In genomic region chr1:36474646-36475045, GRCm38 (mm10) we compare ENCODE assay signal across 10 mouse cellular contexts. TPM values are rescaled to one million over a fixed set of nuclear protein-coding genes. Genes with fewer than 3 reads are reported as not detected.
DNase-seq lines count a peak whose midpoint lies in the region; ATAC-seq and TF ChIP-seq lines count a peak whose summit lies in the region.
"Had no signal": no experiment of that assay in that cellular context is flagged by ENCODE, and none has a peak within 500 bp of the region (broad histone marks: within the 10 kb centered on the region; RNA-seq: fewer than 3 reads in every experiment).

No protein-coding gene starts in this region.

- H3K27ac ChIP-seq in left cerebral cortex, adult 2 months, result no peak overlapping the region
- no peak overlapping the region for H3K27ac ChIP-seq in forebrain, embryonic 12.5 days
- H3K27ac ChIP-seq in neural tube, embryonic 12.5 days, result no peak overlapping the region
- H3K27ac ChIP-seq: macrophage had no signal

- peak overlapping the region; percentile 29 for H3K4me3 ChIP-seq in left cerebral cortex, adult 2 months
- no peak overlapping the region for H3K4me3 ChIP-seq in forebrain, embryonic 12.5 days (replicated peaks)
- no peak overlapping the region for H3K4me3 ChIP-seq in neural tube, embryonic 12.5 days

- H3K27me3 ChIP-seq in forebrain, embryonic 12.5 days, result no peaks in the 10 kb centered on the region
- 0 out of 2 replicates have a peak, but pooled peaks cover 5% of the 10 kb centered on the region for H3K27me3 ChIP-seq in neural tube, embryonic 12.5 days (replicated peaks)

- no peak overlapping the region for H3K9ac ChIP-seq in forebrain, embryonic 12.5 days
- H3K9ac ChIP-seq in neural tube, embryonic 12.5 days, result no peak overlapping the region

- no peaks in the 10 kb centered on the region for H3K36me3 ChIP-seq in forebrain, embryonic 12.5 days (replicated peaks)
- no peaks in the 10 kb centered on the region for H3K36me3 ChIP-seq in neural tube, embryonic 12.5 days

- no peak for TF ChIP-seq CTCF in left cerebral cortex, adult 2 months (IDR thresholded peaks at IDR 0.05)

- whole genome bisulfite sequencing in forebrain, embryonic 12.5 days, result 79% methylated on average over 3 of the region's 3 CpGs
- 70% methylated on average over 3 of the region's 3 CpGs for WGBS in neural tube, embryonic 12.5 days

- ATAC-seq in forebrain, embryonic 12.5 days (ENCODE audit: low FRiP score), result no peak
- no peak for ATAC-seq in neural tube, embryonic 12.5 days (ENCODE audit: low FRiP score, low read depth)
- no peak for ATAC-seq in activated CD4-positive, CD25-positive, alpha-beta regulatory T cell, adult 4 months

- no peak for DNase-seq in left cerebral cortex, adult 2 months (ENCODE audit: extremely low spot score in 1 of 2, low spot score in 2 of 2)
- no peak for DNase-seq in left cerebral cortex, postnatal 14 days (ENCODE audit: low spot score in 2 of 2)
- DNase-seq in kidney, postnatal 10 days, result peak; percentile 55
- DNase-seq in gastrocnemius, postnatal 36 days, result no peak
- no peak for DNase-seq in layer of hippocampus, adult 8-10 months (ENCODE audit: low spot score in 2 of 2)

- intact Hi-C loops in left cerebral cortex, adult 2 months (cut with DNase I), result no loop called here
- intact Hi-C loops in left cerebral cortex, postnatal 14 days (cut with DNase I), result no loop called here
- intact Hi-C loops in gastrocnemius, postnatal 36 days (cut with DNase I), result no loop called here

- no peaks in the 10 kb centered on the region for H3K9me3 ChIP-seq in forebrain, embryonic 12.5 days
- no peaks in the 10 kb centered on the region for H3K9me3 ChIP-seq in neural tube, embryonic 12.5 days
- H3K9me3 ChIP-seq: G1E had no signal

- peaks cover 57% of the 10 kb centered on the region for H3K4me1 ChIP-seq in forebrain, embryonic 12.5 days
- peaks cover 47% of the 10 kb centered on the region for H3K4me1 ChIP-seq in neural tube, embryonic 12.5 days

- peak overlapping the region; percentile 66 for H3K4me2 ChIP-seq in forebrain, embryonic 12.5 days
- H3K4me2 ChIP-seq in neural tube, embryonic 12.5 days (replicated peaks), result peak overlapping the region; percentile 65

RNA-seq across cellular contexts. Expression of gene Cnnm4, which starts 3.2 kb away (rescaled TPM):
- total RNA-seq in left cerebral cortex, adult 2 months (2021), result 10 to 100 TPM; 13.2 to 13.8 TPM
- 10 to 100 TPM; 12.6 to 13.5 TPM for total RNA-seq in left cerebral cortex, postnatal 14 days (2021)
- 9.9 and 11.3 TPM in 2 replicates for polyA plus RNA-seq in forebrain, embryonic 12.5 days (2016; fragmentation: Nextera tagmentation; extraction: Ambion mirVana)
- 10.1 and 10.6 TPM in 2 replicates for polyA plus RNA-seq in neural tube, embryonic 12.5 days (2016; fragmentation: Nextera tagmentation; extraction: Ambion mirVana)
- polyA plus RNA-seq in activated CD4-positive, CD25-positive, alpha-beta regulatory T cell, adult 4 months (2017; shearing (Covaris generic)), result 10 to 100 TPM in 1 of 2 experiments, 1 to 10 TPM in 1; 9.0 to 10.4 TPM
- 1 to 10 TPM; 7.0 to 7.1 TPM for total RNA-seq in gastrocnemius, postnatal 36 days (2021)
- 10 to 100 TPM; 14.8 to 17.9 (median 16.2) TPM for total RNA-seq in layer of hippocampus, adult 8-10 months (2022)

RNA-seq across cellular contexts. Expression of gene Lman2l, which starts 29.6 kb away (rescaled TPM):
- total RNA-seq in left cerebral cortex, adult 2 months (2021), result 10 to 100 TPM; 43.5 to 51.0 TPM
- total RNA-seq in left cerebral cortex, postnatal 14 days (2021), result 10 to 100 TPM; 37.4 to 41.7 TPM
- 67.1 and 71.4 TPM in 2 replicates for polyA plus RNA-seq in forebrain, embryonic 12.5 days (2016; fragmentation: Nextera tagmentation; extraction: Ambion mirVana)
- polyA plus RNA-seq in neural tube, embryonic 12.5 days (2016; fragmentation: Nextera tagmentation; extraction: Ambion mirVana), result 71.2 and 73.2 TPM in 2 replicates
- 10 to 100 TPM in 1 of 2 experiments, 1 to 10 TPM in 1; 9.1 to 13.3 TPM for polyA plus RNA-seq in activated CD4-positive, CD25-positive, alpha-beta regulatory T cell, adult 4 months (2017; shearing (Covaris generic))
- total RNA-seq in gastrocnemius, postnatal 36 days (2021), result 10 to 100 TPM; 16.5 to 19.0 TPM
- 10 to 100 TPM; 56.0 to 81.9 (median 69.0) TPM for total RNA-seq in layer of hippocampus, adult 8-10 months (2022)

RNA-seq across cellular contexts. Expression of gene Cnnm3, which starts 37.0 kb away (rescaled TPM):
- total RNA-seq in left cerebral cortex, adult 2 months (2021), result 10 to 100 TPM; 29.8 to 34.9 TPM
- 10 to 100 TPM; 28.7 to 30.4 TPM for total RNA-seq in left cerebral cortex, postnatal 14 days (2021)
- polyA plus RNA-seq in forebrain, embryonic 12.5 days (2016; fragmentation: Nextera tagmentation; extraction: Ambion mirVana), result 3.4 and 4.5 TPM in 2 replicates
- 3.7 and 5.3 TPM in 2 replicates for polyA plus RNA-seq in neural tube, embryonic 12.5 days (2016; fragmentation: Nextera tagmentation; extraction: Ambion mirVana)
- 1 to 10 TPM; 4.0 to 5.5 TPM for polyA plus RNA-seq in activated CD4-positive, CD25-positive, alpha-beta regulatory T cell, adult 4 months (2017; shearing (Covaris generic))
- total RNA-seq in gastrocnemius, postnatal 36 days (2021), result 10 to 100 TPM; 10.8 to 12.2 TPM
- total RNA-seq in layer of hippocampus, adult 8-10 months (2022), result 10 to 100 TPM; 33.3 to 47.2 (median 35.7) TPM
